13 mouse cellular contexts compared by ENCODE assay signal in the genomic region with DNA sequence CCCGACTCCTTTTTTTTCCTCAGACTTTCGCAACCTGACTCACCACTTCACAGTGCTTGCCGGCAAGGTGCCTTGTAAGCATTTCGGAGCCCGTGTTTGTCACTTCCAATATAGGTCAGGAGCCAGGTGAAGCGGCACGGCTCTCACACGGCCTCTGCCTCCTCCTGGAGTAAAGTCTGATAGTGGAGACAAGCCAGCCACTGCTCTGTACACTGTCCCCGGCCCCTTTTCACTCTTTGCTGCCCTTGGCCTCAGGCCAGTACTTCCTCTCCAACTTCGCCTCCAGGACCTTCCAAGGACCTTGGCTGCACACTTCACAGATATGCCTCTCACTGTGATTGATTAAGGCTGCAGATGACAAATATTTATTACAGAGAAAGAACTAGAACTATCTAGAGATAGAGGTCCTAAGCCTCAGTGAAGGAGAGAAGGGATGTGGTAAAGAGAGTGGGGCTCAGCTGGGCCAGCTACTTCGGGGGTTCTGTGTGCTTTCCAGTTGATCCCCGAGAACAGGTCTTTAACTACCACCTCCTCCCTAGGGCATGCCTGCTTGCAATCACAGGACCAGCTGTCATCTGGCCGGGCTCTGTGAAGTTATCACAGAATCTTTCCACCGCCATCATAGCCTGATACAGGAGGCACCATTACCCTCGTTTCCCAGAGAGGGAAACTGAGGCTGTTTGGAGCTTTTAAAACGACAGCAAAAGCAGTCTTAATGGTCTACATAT.
DNase-seq lines count a peak whose midpoint lies in the region; ATAC-seq and TF ChIP-seq lines count a peak whose summit lies in the region.
"Had no signal": no experiment of that assay in that cellular context is flagged by ENCODE, and none has a peak within 500 bp of the region (broad histone marks: within the 10 kb centered on the region; RNA-seq: fewer than 3 reads in every experiment).

No protein-coding gene starts in this region.

- no peak overlapping the region for H3K4me3 ChIP-seq in cerebellum, adult 2 months (replicated peaks; ENCODE audit: insufficient read depth, low read depth, low read length)
- no peak overlapping the region for H3K4me3 ChIP-seq in heart, embryonic 11.5 days (ENCODE audit: low read depth, low read length)
- no peak overlapping the region for H3K4me3 ChIP-seq in midbrain, postnatal 0 days (ENCODE audit: low read depth, low read length)
- no peak overlapping the region for H3K4me3 ChIP-seq in midbrain, embryonic 15.5 days
- H3K4me3 ChIP-seq: embryonic facial prominence, embryonic 12.5 days; liver, embryonic 15.5 days had no signal

- H3K9me3 ChIP-seq in heart, embryonic 11.5 days (replicated peaks; ENCODE audit: control insufficient read depth, low read length): 0 out of 2 replicates have a peak, but pooled peaks cover 3% of the 10 kb centered on the region
- H3K9me3 ChIP-seq in midbrain, postnatal 0 days (ENCODE audit: low read length): no peaks in the 10 kb centered on the region
- H3K9me3 ChIP-seq in midbrain, embryonic 15.5 days: no peaks in the 10 kb centered on the region
- H3K9me3 ChIP-seq: embryonic facial prominence, embryonic 12.5 days; liver, embryonic 15.5 days had no signal

- no peak overlapping the region for H3K9ac ChIP-seq in heart, embryonic 11.5 days (ENCODE audit: low read depth, low read length)
- H3K9ac ChIP-seq in midbrain, postnatal 0 days (replicated peaks; ENCODE audit: low read length, poor library complexity, severe bottlenecking): no peak overlapping the region
- H3K9ac ChIP-seq in midbrain, embryonic 15.5 days: no peak overlapping the region
- H3K9ac ChIP-seq: embryonic facial prominence, embryonic 12.5 days; liver, embryonic 15.5 days had no signal

- H3K4me2 ChIP-seq in heart, embryonic 11.5 days: no peak overlapping the region
- no peak overlapping the region for H3K4me2 ChIP-seq in midbrain, postnatal 0 days (ENCODE audit: low read depth, low read length, poor library complexity, severe bottlenecking)
- no peak overlapping the region for H3K4me2 ChIP-seq in midbrain, embryonic 15.5 days
- H3K4me2 ChIP-seq: embryonic facial prominence, embryonic 12.5 days; liver, embryonic 15.5 days had no signal

- DNase-seq in cerebellum, adult 2 months: peak; percentile 11 to 15
- no peak for DNase-seq in cerebellum, adult 11 months
- peak; percentile 36 for DNase-seq in heart, postnatal 4 days
- DNase-seq in midbrain, postnatal 0 days (ENCODE audit: low spot score): peak; percentile 42
- no peak for DNase-seq in ovary, postnatal 14 days (ENCODE audit: low spot score)
- DNase-seq: right cerebral cortex, postnatal 4 days; thymus, postnatal 36 days had no signal

- no peaks in the 10 kb centered on the region for H3K36me3 ChIP-seq in heart, embryonic 11.5 days (ENCODE audit: control insufficient read depth, insufficient read depth, low read length)
- H3K36me3 ChIP-seq in midbrain, postnatal 0 days (ENCODE audit: insufficient read depth, low read length): no peaks in the 10 kb centered on the region
- no peaks in the 10 kb centered on the region for H3K36me3 ChIP-seq in midbrain, embryonic 15.5 days (replicated peaks)
- H3K36me3 ChIP-seq: embryonic facial prominence, embryonic 12.5 days; liver, embryonic 15.5 days had no signal

- H3K27me3 ChIP-seq in cerebellum, adult 2 months (ENCODE audit: control insufficient read depth, insufficient read depth, low read length): no peaks in the 10 kb centered on the region
- no peaks in the 10 kb centered on the region for H3K27me3 ChIP-seq in heart, embryonic 11.5 days (ENCODE audit: control insufficient read depth, insufficient read depth, low read length)
- no peaks in the 10 kb centered on the region for H3K27me3 ChIP-seq in midbrain, postnatal 0 days (ENCODE audit: insufficient read depth, low read length)
- H3K27me3 ChIP-seq in midbrain, embryonic 15.5 days (replicated peaks): no peaks in the 10 kb centered on the region
- H3K27me3 ChIP-seq: liver, embryonic 15.5 days had no signal

- no peak for ATAC-seq in heart, embryonic 11.5 days (replicated peaks; ENCODE audit: insufficient number of reproducible peaks, low FRiP score, low TSS enrichment)
- ATAC-seq in midbrain, postnatal 0 days (ENCODE audit: low FRiP score): no peak
- no peak for ATAC-seq in midbrain, embryonic 15.5 days (replicated peaks)
- ATAC-seq in erythroblast, adult 5-6 weeks (replicated peaks; ENCODE audit: low FRiP score, poor library complexity, severe bottlenecking): no peak
- ATAC-seq: inflammation-experienced regulatory T-cells, adult 6 months had no signal

- no peaks in the 10 kb centered on the region for H3K4me1 ChIP-seq in cerebellum, adult 2 months (ENCODE audit: control insufficient read depth, insufficient read depth, low read length)
- H3K4me1 ChIP-seq in heart, embryonic 11.5 days (ENCODE audit: control insufficient read depth, insufficient read depth, low read length): no peaks in the 10 kb centered on the region
- no peaks in the 10 kb centered on the region for H3K4me1 ChIP-seq in midbrain, postnatal 0 days (ENCODE audit: insufficient read depth, low read length)
- no peaks in the 10 kb centered on the region for H3K4me1 ChIP-seq in midbrain, embryonic 15.5 days
- H3K4me1 ChIP-seq: embryonic facial prominence, embryonic 12.5 days; liver, embryonic 15.5 days had no signal

- no peak for TF ChIP-seq POLR2A in cerebellum, adult 2 months (IDR thresholded peaks at IDR 0.05; ENCODE audit: borderline replicate concordance, insufficient read depth, low read length)

- TF ChIP-seq CTCF in cerebellum, adult 2 months (IDR thresholded peaks at IDR 0.05; ENCODE audit: borderline replicate concordance, insufficient read depth, low read depth, low read length): no peak
- TF ChIP-seq CTCF in midbrain, postnatal 0 days (IDR thresholded peaks at IDR 0.05): no peak

- H3K27ac ChIP-seq in cerebellum, adult 2 months (ENCODE audit: insufficient read depth, low read length): no peak overlapping the region
- H3K27ac ChIP-seq in heart, embryonic 11.5 days (ENCODE audit: low read depth, low read length): no peak overlapping the region
- H3K27ac ChIP-seq in midbrain, postnatal 0 days (ENCODE audit: low read depth, low read length): no peak overlapping the region
- no peak overlapping the region for H3K27ac ChIP-seq in midbrain, embryonic 15.5 days
- H3K27ac ChIP-seq: embryonic facial prominence, embryonic 12.5 days; liver, embryonic 15.5 days had no signal

- WGBS in cerebellum, adult 2 months: 24% methylated on average over 16 of the region's 16 CpGs
- 60% methylated on average over 16 of the region's 16 CpGs for WGBS in heart, embryonic 11.5 days (ENCODE audit: insufficient replicate concordance)
- WGBS in midbrain, postnatal 0 days: 84% methylated on average over 16 of the region's 16 CpGs
- WGBS in midbrain, embryonic 15.5 days: 82% methylated on average over 16 of the region's 16 CpGs

Comparison
In these comparisons a context has a peak if more than half of its experiments do, and no peak if none do; other contexts are left out.
1. DNase-seq: peak in cerebellum, adult 2 months (2 of 2), heart, postnatal 4 days (single experiment) and midbrain, postnatal 0 days (single experiment); none in cerebellum, adult 11 months (single experiment) and ovary, postnatal 14 days (single experiment).